Mouse (Mus musculus): ENCODE results near the gene Hmgb1.

The Hmgb1 gene

DNA sequence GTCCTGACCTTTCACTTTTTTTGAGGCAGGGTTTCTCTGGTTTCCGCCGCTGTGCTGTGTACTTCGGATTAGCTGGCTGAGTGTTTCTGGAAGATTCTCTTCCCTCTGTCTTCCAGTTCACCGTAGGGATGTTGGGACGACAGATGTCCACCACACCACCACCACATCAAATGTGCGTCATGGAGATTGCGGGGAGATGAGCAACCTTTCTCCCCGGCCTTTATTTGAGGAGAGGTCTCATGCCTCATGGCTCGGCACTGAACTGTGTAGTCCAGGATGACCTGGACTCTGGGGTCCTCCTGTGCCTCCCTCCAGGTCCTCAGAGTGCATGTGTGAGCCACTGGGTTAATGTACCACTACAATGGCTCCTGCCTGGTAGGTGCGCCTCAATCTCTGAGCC lies 115.5 kb downstream of the Hmgb1 start:
- in situ Hi-C loops (cut with MboI; ENCODE audit: low sequenced_read_pairs) = no loop called here

DNA sequence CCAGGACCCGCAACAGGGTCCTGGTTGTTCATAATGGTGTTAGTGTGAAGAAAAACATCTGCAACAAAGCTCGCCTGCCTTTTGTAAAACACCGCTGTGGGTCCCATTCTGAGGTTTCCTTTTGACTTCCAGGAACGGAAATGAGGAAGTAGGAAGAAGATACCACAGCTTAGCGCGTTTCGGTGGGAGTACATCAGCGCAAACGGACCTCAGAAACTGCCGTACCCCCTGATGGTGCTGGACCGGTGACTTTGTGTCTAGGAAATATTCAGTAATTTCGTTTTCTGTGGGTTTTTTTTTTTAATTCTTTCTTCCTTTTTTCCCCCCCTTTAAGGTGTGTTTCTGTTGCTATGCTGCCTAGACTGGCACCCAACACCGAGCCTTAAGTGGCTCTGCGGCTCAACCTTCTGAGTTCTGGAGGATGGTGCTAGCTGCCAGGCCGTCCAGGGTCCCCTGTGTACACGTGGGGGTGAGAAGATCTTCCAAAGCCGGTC lies 116.0 kb downstream of the Hmgb1 start:
- in situ Hi-C loops (cut with MboI; ENCODE audit: low sequenced_read_pairs) = no loop called here

DNA sequence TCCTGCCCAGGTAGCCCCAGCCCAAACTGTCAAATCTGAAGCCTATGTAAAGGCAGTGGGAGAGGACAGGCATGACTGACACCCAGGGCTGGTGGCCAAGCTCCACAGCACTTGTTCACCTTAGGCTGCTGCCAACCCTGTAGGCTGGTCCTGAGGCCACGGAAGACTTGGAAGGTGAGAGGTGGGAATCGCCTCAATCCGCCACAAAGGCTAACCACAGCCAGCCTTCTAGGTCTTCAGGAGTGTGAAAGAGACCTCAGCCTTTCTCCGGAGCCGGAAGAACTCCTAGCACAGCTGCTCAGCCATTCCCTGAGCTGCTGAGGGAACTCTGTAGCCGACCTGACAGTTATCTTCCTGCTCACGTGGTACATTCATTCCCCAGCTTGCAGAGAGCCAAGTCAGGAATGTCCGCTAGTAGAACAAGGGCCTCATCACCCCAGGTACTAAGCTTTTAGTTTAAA lies 116.8 kb downstream of the Hmgb1 start:
- in situ Hi-C loops (cut with MboI; ENCODE audit: low sequenced_read_pairs) = no loop called here

DNA sequence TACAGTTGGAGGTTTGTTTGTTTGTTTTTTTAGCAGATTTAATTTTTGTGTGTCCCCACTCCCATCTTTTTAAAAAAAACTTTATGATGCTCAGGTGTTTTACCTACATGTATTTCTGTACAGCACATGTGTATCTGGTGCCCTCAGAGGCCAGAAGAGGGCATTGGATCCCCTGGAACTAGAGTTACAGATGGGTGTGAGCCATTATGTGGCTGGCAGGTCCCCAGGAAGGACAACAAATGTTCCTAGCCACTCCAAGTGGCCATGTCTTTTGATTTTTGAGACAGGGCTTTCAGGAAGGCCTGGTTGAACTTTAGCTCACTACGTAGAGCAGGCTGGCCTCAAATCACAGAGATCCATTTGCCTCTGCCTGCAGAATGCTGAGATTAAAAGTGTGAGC lies 121.5 kb downstream of the Hmgb1 start:
- in situ Hi-C loops (cut with MboI; ENCODE audit: low sequenced_read_pairs) = no loop called here

DNA sequence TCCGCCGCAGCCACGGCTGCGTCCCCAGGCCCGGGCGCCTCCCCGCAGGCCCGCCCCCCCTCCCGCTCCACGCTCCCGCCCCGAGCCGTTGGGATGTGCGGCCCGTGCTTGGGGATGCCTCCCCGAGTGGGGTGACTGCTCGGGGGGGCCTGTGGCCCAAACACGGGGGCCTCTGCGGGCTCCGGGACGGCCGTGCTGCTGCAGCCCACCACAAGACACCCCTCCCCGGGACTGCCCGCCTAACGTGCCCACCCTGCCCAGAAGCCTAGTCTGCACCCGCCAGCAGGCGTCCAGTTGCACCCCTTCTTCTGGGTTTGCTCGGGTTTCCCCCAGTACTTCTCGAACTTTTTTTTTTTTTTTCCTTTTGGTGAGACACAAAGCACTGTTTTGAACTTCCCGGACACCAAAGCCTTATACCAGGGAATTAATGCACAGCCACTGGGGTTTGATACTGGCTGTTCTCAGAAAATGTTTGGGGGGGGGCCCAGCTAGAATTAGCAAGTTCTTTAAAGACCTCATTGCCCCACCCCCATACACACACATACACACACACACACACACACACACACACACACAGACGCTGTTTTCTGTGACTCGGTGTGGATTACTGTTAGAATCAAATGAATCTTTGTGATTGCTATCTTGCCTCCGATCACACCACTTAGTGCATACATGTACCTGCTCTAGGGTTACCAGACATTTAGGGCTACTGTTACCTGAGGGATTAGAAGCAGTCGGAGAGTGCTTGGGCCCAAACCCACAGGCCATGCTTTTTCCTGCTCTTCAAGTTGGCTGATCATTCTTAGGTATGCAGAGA lies 130.7 kb downstream of the Hmgb1 start:
- in situ Hi-C loops (cut with MboI; ENCODE audit: low sequenced_read_pairs) = no loop called here

DNA sequence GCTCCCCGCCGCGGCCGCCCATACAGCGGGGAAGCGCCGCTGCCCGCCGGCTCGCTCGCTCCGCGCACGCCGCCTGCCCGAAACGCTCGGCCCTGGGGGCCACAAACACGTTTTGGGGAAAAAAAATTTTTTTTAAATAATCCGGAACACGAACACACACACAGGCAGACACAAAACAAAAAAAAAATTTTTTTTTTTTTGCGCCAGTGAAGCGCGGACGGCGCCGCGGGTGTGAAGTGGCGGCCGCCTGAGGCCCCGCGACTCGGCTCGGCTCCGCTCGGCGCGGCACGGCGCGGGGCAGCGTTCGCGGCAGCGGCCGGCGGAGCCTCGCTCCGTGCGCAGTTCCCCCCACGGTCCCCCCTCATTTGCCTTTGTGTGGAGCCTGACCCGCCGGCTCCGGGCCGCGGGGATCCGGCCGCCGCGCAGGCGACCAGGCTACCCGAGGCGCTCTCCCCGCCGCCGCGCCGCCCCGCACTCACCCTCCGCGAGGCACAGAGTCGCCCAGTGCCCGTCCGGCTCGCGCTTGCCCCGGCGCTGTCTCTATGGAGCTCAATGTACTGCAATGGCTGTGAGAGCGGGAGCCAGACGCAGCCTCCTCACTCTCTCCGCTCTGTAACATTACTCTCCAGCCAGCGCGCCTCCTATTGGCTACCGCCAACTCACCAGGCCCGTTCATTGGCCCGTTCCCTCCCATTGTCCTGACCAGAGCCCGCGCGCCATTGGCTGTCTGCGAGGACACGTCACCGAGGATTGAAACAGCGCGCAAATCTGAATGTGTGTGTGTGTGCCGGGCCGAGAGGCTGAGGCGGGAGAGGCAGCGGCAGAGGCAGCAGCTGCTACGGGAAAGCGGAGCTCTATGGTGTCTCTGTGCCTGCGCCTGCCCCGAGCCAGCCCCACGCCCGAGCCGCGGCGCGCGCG lies 131.6 kb downstream of the Hmgb1 start:
- in situ Hi-C loops (cut with MboI; ENCODE audit: low sequenced_read_pairs) = no loop called here

DNA sequence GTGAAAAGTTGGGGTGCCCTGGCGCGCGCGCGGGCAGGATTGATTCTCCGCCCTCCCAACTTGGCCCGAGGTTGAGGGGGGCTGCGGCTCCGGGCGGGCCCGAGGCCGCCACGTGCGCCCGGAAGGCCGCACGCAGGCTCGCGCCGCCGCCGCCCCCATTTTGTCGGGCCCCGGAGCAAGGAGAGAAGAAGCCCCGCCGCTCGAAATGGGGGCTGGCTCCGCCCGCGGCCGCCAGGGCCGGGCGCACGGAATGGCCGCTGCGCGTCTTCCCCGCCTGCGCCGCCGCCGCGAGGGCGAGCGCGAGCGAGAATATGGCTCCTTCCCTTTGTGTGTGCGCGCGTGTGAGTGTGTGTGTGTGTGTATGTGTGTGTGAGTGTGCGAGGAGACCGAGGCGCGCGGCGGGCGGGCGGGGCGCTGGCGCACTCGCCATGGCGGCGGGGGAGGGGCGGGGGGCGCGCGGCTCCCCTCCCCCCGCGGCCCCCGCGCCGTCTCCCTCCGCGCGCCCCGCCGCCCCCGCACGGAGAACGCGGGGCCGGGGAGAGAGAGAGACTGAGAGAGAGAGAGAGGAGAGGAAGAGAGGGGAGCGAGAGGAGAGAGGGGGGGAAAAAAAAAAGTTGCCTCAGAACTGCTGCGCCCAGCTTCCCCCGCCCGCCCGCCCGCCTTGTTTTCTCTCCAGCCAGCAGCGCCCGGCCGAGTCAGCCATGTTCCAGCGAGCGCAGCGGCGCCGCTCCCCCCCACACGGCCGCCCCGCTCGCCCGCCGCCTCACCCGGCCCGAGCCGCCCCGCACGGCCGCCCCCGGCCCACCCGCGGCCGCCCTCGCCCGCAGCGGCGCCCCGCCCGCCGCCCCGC lies 132.5 kb downstream of the Hmgb1 start:
- in situ Hi-C loops (cut with MboI; ENCODE audit: low sequenced_read_pairs) = no loop called here

DNA sequence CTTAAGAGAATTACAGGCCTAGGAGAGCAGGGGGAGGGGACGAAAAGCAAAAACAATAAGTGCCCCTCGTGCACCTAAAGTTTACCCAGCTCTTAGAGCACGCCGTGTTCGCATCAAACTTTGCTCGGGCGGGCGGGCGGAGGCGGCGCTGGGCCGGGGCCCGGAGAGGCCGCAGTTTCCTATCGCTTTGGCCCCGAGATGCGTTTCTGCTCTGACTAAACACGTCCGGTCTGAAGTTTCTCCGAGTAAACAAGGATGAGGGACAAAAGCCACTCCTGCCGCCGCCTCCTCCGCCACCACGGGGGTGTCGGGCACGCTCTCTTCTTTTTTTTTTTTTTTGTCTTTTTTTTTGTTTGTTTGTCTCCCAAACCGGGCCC lies 133.1 kb downstream of the Hmgb1 start:
- in situ Hi-C loops (cut with MboI; ENCODE audit: low sequenced_read_pairs) = no loop called here

DNA sequence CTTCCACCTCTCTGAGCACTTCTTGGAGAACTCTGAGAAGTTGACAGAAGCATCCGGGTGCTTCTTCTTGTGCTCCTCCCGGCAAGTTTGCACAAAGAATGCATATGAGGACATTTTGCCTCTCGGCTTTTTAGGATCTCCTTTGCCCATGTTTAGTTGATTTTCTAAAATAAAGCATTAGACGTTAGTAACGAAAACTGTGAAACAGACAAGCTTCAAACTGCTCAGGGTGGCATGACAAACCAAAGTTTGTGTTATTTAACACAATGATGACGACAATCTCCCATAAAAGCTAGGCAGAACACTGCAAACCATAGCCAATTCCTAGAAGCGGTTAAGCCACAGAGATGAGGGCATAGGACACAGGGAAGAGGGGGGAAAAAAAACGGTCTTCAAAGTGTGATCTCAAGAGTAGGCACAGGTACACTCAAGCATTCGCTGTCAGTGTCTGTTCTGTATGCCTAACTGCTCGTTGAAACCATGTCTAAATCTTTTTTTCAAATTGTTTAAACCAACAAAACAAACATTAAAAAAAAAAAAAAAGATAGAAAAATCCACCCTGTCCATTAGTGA lies 133.6 kb downstream of the Hmgb1 start:
- in situ Hi-C loops (cut with MboI; ENCODE audit: low sequenced_read_pairs) = no loop called here

DNA sequence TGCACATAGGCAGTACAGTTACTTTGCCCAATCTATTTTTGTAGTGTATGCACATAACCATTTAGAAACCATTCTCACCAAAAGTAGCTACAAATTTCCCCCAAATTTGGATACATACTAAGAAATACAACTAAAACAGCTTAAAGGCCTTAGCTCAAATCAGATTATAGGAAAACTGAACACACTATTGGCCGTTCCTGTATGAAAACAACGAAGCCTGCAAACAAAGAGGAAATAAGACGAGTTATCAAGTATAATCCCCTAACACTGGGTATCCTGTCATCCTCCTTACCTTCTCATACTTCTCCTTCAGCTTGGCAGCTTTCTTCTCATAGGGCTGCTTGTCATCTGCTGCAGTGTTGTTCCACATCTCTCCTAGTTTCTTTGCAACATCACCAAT lies 134.9 kb downstream of the Hmgb1 start:
- in situ Hi-C loops (cut with MboI; ENCODE audit: low sequenced_read_pairs) = no loop called here

DNA sequence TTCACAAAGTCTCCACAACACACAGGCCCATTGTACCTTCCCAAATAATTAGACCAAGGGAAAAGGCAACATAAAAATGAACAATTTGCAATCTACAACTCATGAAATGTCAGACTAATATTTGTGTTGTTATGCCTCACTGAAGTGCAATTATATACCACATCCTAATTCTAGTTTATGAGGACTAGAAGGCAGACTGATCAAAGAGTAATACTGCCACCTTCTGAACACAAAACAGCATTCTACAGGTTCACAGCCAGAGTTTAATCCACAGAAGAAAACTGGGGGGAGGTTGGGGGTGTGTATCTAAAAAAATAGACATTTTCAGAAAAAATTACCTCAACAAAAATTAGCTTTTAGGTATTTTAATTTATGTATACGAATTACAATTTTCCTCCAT lies 135.3 kb downstream of the Hmgb1 start:
- in situ Hi-C loops (cut with MboI; ENCODE audit: low sequenced_read_pairs) = no loop called here

DNA sequence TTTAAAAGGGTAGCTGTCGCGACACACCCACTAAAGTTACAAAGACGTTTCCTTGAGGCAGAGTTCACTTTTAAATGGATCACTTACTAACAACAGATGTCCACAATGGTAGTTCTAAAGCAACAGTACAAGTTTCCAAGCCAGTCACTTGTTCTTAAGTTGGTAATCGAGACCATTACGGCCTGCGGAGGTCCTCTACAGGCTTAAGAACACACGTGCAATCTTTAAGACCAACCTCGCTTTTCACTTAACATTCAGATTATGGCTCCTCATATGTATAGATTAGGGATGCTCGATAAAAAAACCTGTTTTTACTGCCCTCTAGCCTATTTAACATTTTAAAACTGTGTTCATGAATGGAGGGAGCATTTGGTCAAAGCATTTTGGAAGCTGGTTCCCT lies 137.6 kb downstream of the Hmgb1 start:
- in situ Hi-C loops (cut with MboI; ENCODE audit: low sequenced_read_pairs) = no loop called here

DNA sequence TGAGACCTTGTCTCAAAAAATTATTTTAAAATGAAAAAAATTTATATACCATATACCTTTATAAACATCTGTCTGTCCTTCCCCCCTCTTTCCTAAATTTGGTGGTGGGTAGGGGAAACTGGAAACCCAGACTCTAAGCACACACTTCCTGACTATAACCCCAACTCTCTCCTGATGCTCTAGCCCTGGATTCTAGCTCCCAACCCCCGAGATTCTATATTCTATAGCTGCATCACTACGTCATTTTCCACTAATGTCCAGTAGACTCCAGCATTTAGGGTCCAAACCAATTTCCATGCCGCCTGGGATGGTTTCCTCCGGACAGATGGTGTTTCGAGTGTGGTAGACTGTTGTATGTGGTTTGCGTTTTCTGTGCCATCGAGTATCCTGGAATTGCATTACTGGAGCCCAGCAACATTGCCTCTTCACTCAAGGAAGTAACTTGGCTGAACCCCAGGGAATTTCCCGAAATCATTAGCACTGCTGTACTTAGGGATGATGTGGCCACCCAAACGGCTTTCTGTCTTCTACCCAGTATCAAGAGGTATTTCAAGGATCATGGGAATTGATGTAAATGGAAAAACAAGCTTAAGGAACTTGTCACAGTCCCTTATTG lies 138.7 kb downstream of the Hmgb1 start:
- in situ Hi-C loops (cut with MboI; ENCODE audit: low sequenced_read_pairs) = no loop called here

DNA sequence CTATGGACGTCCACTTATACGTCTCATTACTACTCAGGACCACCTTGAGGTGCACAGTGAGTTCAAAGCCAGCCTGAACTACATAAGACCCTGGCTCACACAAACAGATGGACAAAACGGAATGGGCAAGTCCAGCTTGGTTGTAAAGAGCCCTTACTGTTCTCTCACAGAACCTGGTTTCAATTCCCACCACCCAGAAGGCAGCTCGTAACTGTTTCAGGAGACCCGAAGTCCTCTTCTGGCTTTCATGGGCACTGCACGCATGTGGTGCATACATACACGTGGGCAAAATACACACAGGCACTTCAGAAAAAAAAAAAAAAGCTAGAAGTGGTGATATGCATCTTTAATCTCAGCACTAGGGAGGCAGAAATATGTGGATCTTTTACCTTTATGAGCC lies 139.2 kb downstream of the Hmgb1 start:
- in situ Hi-C loops (cut with MboI; ENCODE audit: low sequenced_read_pairs) = no loop called here

DNA sequence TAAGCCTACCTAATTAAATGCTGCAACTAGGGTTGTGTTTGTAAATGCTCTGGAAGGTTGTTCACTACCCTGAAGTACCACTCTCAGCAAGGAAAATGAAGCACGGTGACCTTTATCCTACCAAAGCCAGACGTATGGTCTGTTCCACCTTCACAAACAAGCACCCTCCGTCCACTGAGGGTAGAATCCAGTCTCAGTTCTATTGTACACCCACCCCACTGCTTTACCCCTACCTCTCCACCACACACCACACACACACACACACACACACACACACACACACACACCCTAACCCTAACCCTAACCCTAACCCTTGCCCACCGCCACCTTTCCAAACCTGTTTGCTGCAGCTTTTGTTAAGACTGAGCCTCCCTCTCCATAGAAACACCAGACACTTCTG lies 140.2 kb downstream of the Hmgb1 start:
- in situ Hi-C loops (cut with MboI; ENCODE audit: low sequenced_read_pairs) = no loop called here

DNA sequence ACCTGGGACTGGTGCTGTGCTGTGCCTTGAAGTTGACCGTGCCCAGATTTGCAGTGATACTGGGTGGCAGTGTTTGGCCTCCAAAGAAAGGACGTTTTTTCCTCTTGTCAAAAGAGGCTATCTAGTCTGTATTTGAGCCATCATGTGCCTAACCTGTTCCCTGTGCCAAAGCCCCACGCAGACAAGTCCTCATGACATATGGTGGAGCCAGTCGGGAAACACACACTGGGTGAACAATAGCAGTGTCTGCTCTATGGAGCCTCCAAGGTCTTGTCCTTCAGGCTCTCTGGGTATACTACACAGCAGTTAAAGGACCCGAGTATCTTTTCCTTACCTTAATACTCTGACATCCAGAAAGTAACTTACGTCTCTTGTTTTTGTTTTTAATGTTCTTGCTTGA lies 141.0 kb downstream of the Hmgb1 start:
- in situ Hi-C loops (cut with MboI; ENCODE audit: low sequenced_read_pairs) = no loop called here

DNA sequence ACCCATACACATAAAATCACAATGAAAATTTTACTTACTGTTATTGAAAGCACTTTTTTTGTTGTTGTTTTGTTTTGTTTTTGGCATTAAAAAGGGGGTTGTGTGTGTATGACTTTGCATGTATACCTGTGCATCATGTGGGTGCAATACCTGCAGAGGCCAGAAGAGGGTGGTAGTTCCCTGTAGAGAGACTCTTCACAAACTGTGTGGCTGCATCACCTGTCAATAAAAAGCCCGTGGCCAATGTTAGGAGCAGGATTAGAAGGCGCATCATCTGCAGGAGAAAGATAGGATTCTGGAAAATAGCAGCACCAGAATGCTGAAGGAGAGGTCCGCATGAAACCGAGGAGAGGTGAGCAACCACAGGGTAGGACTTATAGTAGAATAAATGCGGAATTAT lies 144.5 kb downstream of the Hmgb1 start:
- in situ Hi-C loops (cut with MboI; ENCODE audit: low sequenced_read_pairs) = no loop called here

DNA sequence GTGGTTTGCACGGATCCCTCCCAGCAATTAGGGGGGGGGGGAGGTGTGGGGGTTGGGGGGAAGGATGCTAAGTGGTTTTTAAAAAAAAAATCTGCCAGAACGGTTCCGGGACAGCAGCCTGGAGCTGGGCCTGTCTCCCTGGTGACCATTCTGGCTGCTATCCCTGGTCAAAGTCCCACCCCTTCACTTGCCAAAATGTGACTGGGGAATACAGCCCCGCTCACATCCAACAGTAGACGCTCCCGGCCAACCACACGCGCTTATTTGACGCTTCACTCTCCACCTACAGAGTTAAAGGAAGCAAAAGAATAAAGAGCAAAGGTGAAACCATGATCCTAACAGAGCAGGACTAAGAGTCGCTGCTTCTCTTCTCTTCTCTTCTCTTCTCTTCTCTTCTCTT lies 146.6 kb downstream of the Hmgb1 start:
- in situ Hi-C loops (cut with MboI; ENCODE audit: low sequenced_read_pairs) = no loop called here

DNA sequence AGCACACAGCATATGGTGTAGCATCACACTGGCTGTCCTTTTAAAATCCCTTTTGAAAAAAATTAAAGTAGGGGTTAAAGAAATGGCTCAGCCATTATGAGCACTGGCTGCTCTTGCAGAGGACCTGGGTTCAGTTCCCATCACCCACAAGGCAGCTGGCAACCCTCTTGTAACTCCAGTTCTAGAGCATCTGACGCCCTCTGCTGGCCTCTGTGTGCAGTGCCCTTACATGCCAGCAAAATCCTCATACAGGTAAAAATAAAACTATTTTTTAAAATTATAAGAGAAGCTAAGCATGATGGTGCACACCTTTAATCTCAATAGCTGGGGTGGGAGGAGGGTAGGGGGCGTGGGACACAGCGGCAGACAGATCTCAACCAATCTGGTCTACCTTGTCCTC lies 147.4 kb downstream of the Hmgb1 start:
- in situ Hi-C loops (cut with MboI; ENCODE audit: low sequenced_read_pairs) = no loop called here

DNA sequence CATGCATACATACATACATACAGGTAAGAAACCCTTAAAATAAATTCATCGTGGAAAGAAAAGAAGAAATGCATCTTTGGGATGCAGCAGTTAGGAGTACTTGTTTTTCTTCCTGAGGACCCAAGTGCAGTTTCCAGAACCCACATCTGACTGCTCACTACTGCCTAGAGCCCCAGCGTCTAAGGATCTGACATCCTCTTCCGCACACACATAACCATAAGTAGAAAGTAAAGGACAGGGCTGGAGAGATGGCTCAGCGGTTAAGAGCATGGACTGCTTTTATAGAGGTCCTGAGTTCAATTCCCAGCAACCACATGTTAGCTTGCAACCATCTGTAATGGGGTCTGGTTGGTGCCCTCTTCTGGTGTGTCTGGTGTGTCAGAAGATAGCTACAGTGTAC lies 151.9 kb downstream of the Hmgb1 start:
- in situ Hi-C loops (cut with MboI; ENCODE audit: low sequenced_read_pairs) = no loop called here

All from CH12F3 (cell line).